Mouse (Mus musculus): Measurements from ENCODE around the gene Rad23a. TPM values are rescaled to one million over a fixed set of nuclear protein-coding genes. Genes with fewer than 3 reads are reported as not detected.

The Rad23a gene
- polyA plus RNA-seq, 1 experiment from 2014 or later: 95.4 TPM

- peaks cover 2% of the 10 kb centered on the region; the same call in 1 of the 2 replicates for H3K27me3 ChIP-seq (replicated peaks; ENCODE audit: control insufficient read depth, insufficient read depth, low read length)
- peaks cover 14% of the 10 kb centered on the region for H3K4me1 ChIP-seq (ENCODE audit: control insufficient read depth, insufficient read depth, low read depth, low read length)
- no peak overlapping the region for H3K4me2 ChIP-seq (ENCODE audit: low read length)
- H3K36me3 ChIP-seq (ENCODE audit: control insufficient read depth, insufficient read depth, low read length): no peaks in the 10 kb centered on the region
- H3K4me3 ChIP-seq (ENCODE audit: low read length): no peak overlapping the region
- 81% methylated on average over 17 of the region's 17 CpGs for WGBS
- ATAC-seq: no peak
- no peaks in the 10 kb centered on the region for H3K9me3 ChIP-seq (ENCODE audit: control insufficient read depth, low read length)
- no peak overlapping the region for H3K9ac ChIP-seq (ENCODE audit: low read depth, low read length)
- H3K27ac ChIP-seq (ENCODE audit: low read depth, low read length): no peak overlapping the region
Measured at GRCm38 (mm10) chr8:84816117-84816516, 24.3 kb downstream of the Rad23a start.

GRCm38 (mm10) chr8:84815547-84815946, 24.9 kb downstream of the Rad23a start:
- H3K27me3 ChIP-seq (replicated peaks; ENCODE audit: control insufficient read depth, insufficient read depth, low read length): peaks cover 2% of the 10 kb centered on the region; the same call in 1 of the 2 replicates
- WGBS: 11% methylated on average over 9 of the region's 9 CpGs
- H3K9me3 ChIP-seq (ENCODE audit: control insufficient read depth, low read length): no peaks in the 10 kb centered on the region
- H3K36me3 ChIP-seq (ENCODE audit: control insufficient read depth, insufficient read depth, low read length): no peaks in the 10 kb centered on the region
- H3K4me1 ChIP-seq (ENCODE audit: control insufficient read depth, insufficient read depth, low read depth, low read length): peaks cover 16% of the 10 kb centered on the region
- H3K9ac ChIP-seq (ENCODE audit: low read depth, low read length): peak overlapping the region; percentile 45; the same call in 1 of the 2 replicates
- ATAC-seq: peak; percentile 44
- no peak overlapping the region; the same call in 1 of the 2 replicates for H3K4me2 ChIP-seq (ENCODE audit: low read length)
- H3K4me3 ChIP-seq (ENCODE audit: low read length): no peak overlapping the region
- peak overlapping the region; percentile 69 for H3K27ac ChIP-seq (ENCODE audit: low read depth, low read length)

- Histone ChIP-seq H3K9ac (ENCODE audit: low read depth, low read length) (peak overlapping the region; percentile 45), H3K36me3 (ENCODE audit: control insufficient read depth, insufficient read depth, low read length) (no peaks in the 10 kb centered on the region), H3K4me2 (ENCODE audit: low read length) (peak overlapping the region; percentile 10; the same call in 1 of the 2 replicates), H3K9me3 (ENCODE audit: control insufficient read depth, low read length) (no peaks in the 10 kb centered on the region), H3K4me3 (ENCODE audit: low read length) (no peak overlapping the region), H3K4me1 (ENCODE audit: control insufficient read depth, insufficient read depth, low read depth, low read length) (peaks cover 16% of the 10 kb centered on the region), H3K27me3 (replicated peaks; ENCODE audit: control insufficient read depth, insufficient read depth, low read length) (peaks cover 2% of the 10 kb centered on the region; the same call in 1 of the 2 replicates), H3K27ac (ENCODE audit: low read depth, low read length) (peak overlapping the region; percentile 69)
- ATAC-seq: peak; percentile 34
- 21% methylated on average over 19 of the region's 19 CpGs for WGBS
Measured at GRCm38 (mm10) chr8:84814555-84815441, 25.7 kb downstream of the Rad23a start.

DNA sequence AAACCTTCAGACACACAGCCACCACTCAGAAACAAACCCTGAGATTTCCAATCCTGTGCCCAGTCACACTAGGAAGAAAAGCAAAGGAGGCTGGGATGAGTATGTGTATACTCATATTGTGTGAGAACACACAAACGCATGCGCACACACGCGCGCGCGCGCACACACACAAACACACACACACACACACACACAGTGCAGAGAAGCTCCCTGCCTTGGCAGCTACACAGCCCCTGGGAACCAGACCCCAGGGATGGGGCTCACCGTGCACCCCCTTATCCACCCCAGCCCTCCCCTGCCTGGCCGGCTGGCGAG, 26.3 kb downstream of the Rad23a start:
- peak overlapping the region; percentile 14 for H3K27ac ChIP-seq (ENCODE audit: low read depth, low read length)
- peaks cover 2% of the 10 kb centered on the region; the same call in 1 of the 2 replicates for H3K27me3 ChIP-seq (replicated peaks; ENCODE audit: control insufficient read depth, insufficient read depth, low read length)
- no peak overlapping the region for H3K4me3 ChIP-seq (ENCODE audit: low read length)
- no peak overlapping the region for H3K4me2 ChIP-seq (ENCODE audit: low read length)
- peaks cover 16% of the 10 kb centered on the region for H3K4me1 ChIP-seq (ENCODE audit: control insufficient read depth, insufficient read depth, low read depth, low read length)
- WGBS: 64% methylated on average over 11 of the region's 11 CpGs
- H3K9me3 ChIP-seq (ENCODE audit: control insufficient read depth, low read length): no peaks in the 10 kb centered on the region
- no peaks in the 10 kb centered on the region for H3K36me3 ChIP-seq (ENCODE audit: control insufficient read depth, insufficient read depth, low read length)
- no peak overlapping the region for H3K9ac ChIP-seq (ENCODE audit: low read depth, low read length)
- ATAC-seq: peak; percentile 15

- Histone ChIP-seq H3K9ac (ENCODE audit: low read depth, low read length) (0 out of 2 replicates have a peak overlapping the region, but pooled peaks have one; percentile 8), H3K27ac (ENCODE audit: low read depth, low read length) (peak overlapping the region; percentile 14), H3K36me3 (ENCODE audit: control insufficient read depth, insufficient read depth, low read length) (no peaks in the 10 kb centered on the region), H3K4me3 (ENCODE audit: low read length) (no peak overlapping the region), H3K4me1 (ENCODE audit: control insufficient read depth, insufficient read depth, low read depth, low read length) (peaks cover 16% of the 10 kb centered on the region), H3K9me3 (ENCODE audit: control insufficient read depth, low read length) (no peaks in the 10 kb centered on the region), H3K4me2 (ENCODE audit: low read length) (no peak overlapping the region), H3K27me3 (replicated peaks; ENCODE audit: control insufficient read depth, insufficient read depth, low read length) (peaks cover 2% of the 10 kb centered on the region; the same call in 1 of the 2 replicates)
- ATAC-seq: no peak
- 82% methylated on average over 3 of the region's 3 CpGs for WGBS
Measured at GRCm38 (mm10) chr8:84813830-84814229, 26.6 kb downstream of the Rad23a start.

- H3K9me3 ChIP-seq (ENCODE audit: control insufficient read depth, low read length): no peaks in the 10 kb centered on the region
- no peak overlapping the region for H3K9ac ChIP-seq (ENCODE audit: low read depth, low read length)
- WGBS: 2% methylated on average over 5 of the region's 5 CpGs
- H3K27me3 ChIP-seq (replicated peaks; ENCODE audit: control insufficient read depth, insufficient read depth, low read length): peaks cover 2% of the 10 kb centered on the region; the same call in 1 of the 2 replicates
- no peak overlapping the region; the same call in 1 of the 2 replicates for H3K27ac ChIP-seq (ENCODE audit: low read depth, low read length)
- H3K4me2 ChIP-seq (ENCODE audit: low read length): no peak overlapping the region
- ATAC-seq: no peak
- H3K4me1 ChIP-seq (ENCODE audit: control insufficient read depth, insufficient read depth, low read depth, low read length): peaks cover 16% of the 10 kb centered on the region
- H3K36me3 ChIP-seq (ENCODE audit: control insufficient read depth, insufficient read depth, low read length): no peaks in the 10 kb centered on the region
- no peak overlapping the region for H3K4me3 ChIP-seq (ENCODE audit: low read length)
Measured at GRCm38 (mm10) chr8:84813059-84813458, 27.4 kb downstream of the Rad23a start.

GRCm38 (mm10) chr8:84811303-84811702, 29.2 kb downstream of the Rad23a start:
- peak overlapping the region; percentile 76 for H3K4me2 ChIP-seq (ENCODE audit: low read length)
- peak overlapping the region; percentile 38 for H3K4me3 ChIP-seq (ENCODE audit: low read length)
- no peaks in the 10 kb centered on the region for H3K9me3 ChIP-seq (ENCODE audit: control insufficient read depth, low read length)
- no peaks in the 10 kb centered on the region for H3K36me3 ChIP-seq (ENCODE audit: control insufficient read depth, insufficient read depth, low read length)
- H3K9ac ChIP-seq (ENCODE audit: low read depth, low read length): peak overlapping the region; percentile 64
- ATAC-seq: no peak
- peaks cover 16% of the 10 kb centered on the region for H3K4me1 ChIP-seq (ENCODE audit: control insufficient read depth, insufficient read depth, low read depth, low read length)
- H3K27me3 ChIP-seq (replicated peaks; ENCODE audit: control insufficient read depth, insufficient read depth, low read length): peaks cover 2% of the 10 kb centered on the region; the same call in 1 of the 2 replicates
- 12% methylated on average over 10 of the region's 10 CpGs for WGBS
- H3K27ac ChIP-seq (ENCODE audit: low read depth, low read length): peak overlapping the region; percentile 59

- Histone ChIP-seq H3K4me3 (ENCODE audit: low read length) (peak overlapping the region; percentile 38), H3K27me3 (replicated peaks; ENCODE audit: control insufficient read depth, insufficient read depth, low read length) (peaks cover 5% of the 10 kb centered on the region; the same call in 1 of the 2 replicates), H3K27ac (ENCODE audit: low read depth, low read length) (peak overlapping the region; percentile 59), H3K4me1 (ENCODE audit: control insufficient read depth, insufficient read depth, low read depth, low read length) (peaks cover 16% of the 10 kb centered on the region), H3K9ac (ENCODE audit: low read depth, low read length) (peak overlapping the region; percentile 64), H3K4me2 (ENCODE audit: low read length) (peak overlapping the region; percentile 76), H3K36me3 (ENCODE audit: control insufficient read depth, insufficient read depth, low read length) (no peaks in the 10 kb centered on the region), H3K9me3 (ENCODE audit: control insufficient read depth, low read length) (no peaks in the 10 kb centered on the region)
- ATAC-seq: peak; percentile 85
- under 1% methylated on average over 32 of the region's 32 CpGs for WGBS
Measured at GRCm38 (mm10) chr8:84810896-84811295, 29.6 kb downstream of the Rad23a start.

DNA sequence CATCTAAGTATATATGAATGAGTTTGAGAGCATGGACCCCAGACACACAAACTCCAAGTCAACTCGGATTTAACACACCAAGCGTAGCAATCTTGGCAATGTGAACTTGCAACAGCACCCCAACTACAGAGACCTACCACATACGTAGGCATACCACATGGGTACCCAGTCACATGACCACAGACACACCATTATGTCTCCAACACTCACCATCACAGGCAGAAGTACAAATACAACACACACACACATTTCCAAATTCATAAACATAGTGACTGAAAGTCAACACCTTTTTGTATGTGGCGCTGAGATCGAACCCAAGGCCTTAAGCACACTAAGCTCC, 30.6 kb downstream of the Rad23a start:
- H3K9ac ChIP-seq (ENCODE audit: low read depth, low read length): no peak overlapping the region
- peaks cover 5% of the 10 kb centered on the region; the same call in 1 of the 2 replicates for H3K27me3 ChIP-seq (replicated peaks; ENCODE audit: control insufficient read depth, insufficient read depth, low read length)
- H3K4me1 ChIP-seq (ENCODE audit: control insufficient read depth, insufficient read depth, low read depth, low read length): peaks cover 11% of the 10 kb centered on the region
- H3K36me3 ChIP-seq (ENCODE audit: control insufficient read depth, insufficient read depth, low read length): no peaks in the 10 kb centered on the region
- H3K4me3 ChIP-seq (ENCODE audit: low read length): no peak overlapping the region
- no peak overlapping the region for H3K4me2 ChIP-seq (ENCODE audit: low read length)
- no peak overlapping the region for H3K27ac ChIP-seq (ENCODE audit: low read depth, low read length)
- H3K9me3 ChIP-seq (ENCODE audit: control insufficient read depth, low read length): no peaks in the 10 kb centered on the region
- 60% methylated on average over 5 of the region's 5 CpGs for WGBS
- ATAC-seq: no peak

All from hindbrain, embryonic 16.5 days (tissue).